9 mouse cellular contexts compared by ENCODE assay signal in the genomic region with DNA sequence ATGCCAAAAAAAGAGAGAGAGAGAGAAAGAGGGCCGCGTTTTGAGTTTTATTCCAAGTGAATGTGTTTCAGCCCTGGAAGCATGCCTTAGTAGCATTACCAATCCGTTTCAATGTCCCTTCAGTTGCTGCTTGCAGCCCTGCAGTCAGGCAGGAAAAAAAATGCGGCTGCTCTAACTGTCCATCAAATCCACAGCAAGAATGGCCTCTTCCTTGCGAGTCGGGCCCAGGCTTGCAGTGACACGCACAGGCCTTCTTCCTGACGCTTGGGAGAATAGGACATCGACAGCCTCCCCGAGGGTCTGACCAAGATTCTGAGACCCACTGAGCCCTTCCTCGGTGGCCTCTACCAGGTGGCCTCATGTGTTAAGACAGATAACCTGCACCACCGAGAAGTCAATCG. TPM values are rescaled to one million over a fixed set of nuclear protein-coding genes. Genes with fewer than 3 reads are reported as not detected.
A peak's percentile ranks its signal among the peaks of the same experiment; 100 is the strongest.
DNase-seq lines count a peak whose midpoint lies in the region; ATAC-seq and TF ChIP-seq lines count a peak whose summit lies in the region.
"Had no signal": no experiment of that assay in that cellular context is flagged by ENCODE, and none has a peak within 500 bp of the region (broad histone marks: within the 10 kb centered on the region; RNA-seq: fewer than 3 reads in every experiment).

No protein-coding gene starts in this region.

- no peaks in the 10 kb centered on the region for H3K9me3 ChIP-seq in lung, embryonic 15.5 days
- H3K9me3 ChIP-seq in embryonic facial prominence, embryonic 13.5 days, result no peaks in the 10 kb centered on the region
- H3K9me3 ChIP-seq in hindbrain, embryonic 16.5 days (ENCODE audit: control insufficient read depth, low read length), result no peaks in the 10 kb centered on the region
- H3K9me3 ChIP-seq in midbrain, postnatal 0 days (ENCODE audit: low read length), result no peaks in the 10 kb centered on the region

- H3K9ac ChIP-seq in lung, embryonic 15.5 days, result no peak overlapping the region
- H3K9ac ChIP-seq in embryonic facial prominence, embryonic 13.5 days, result peak overlapping the region; percentile 68
- H3K9ac ChIP-seq in hindbrain, embryonic 16.5 days (ENCODE audit: low read depth, low read length), result peak overlapping the region; percentile 56
- H3K9ac ChIP-seq in midbrain, postnatal 0 days (replicated peaks; ENCODE audit: low read length, poor library complexity, severe bottlenecking), result peak overlapping the region; percentile 63

- no peaks in the 10 kb centered on the region for H3K36me3 ChIP-seq in lung, embryonic 15.5 days
- H3K36me3 ChIP-seq in embryonic facial prominence, embryonic 13.5 days, result no peaks in the 10 kb centered on the region
- no peaks in the 10 kb centered on the region for H3K36me3 ChIP-seq in hindbrain, embryonic 16.5 days (ENCODE audit: control insufficient read depth, insufficient read depth, low read length)
- H3K36me3 ChIP-seq in midbrain, postnatal 0 days (ENCODE audit: insufficient read depth, low read length), result no peaks in the 10 kb centered on the region

- H3K27ac ChIP-seq in lung, embryonic 15.5 days, result no peak overlapping the region
- H3K27ac ChIP-seq in embryonic facial prominence, embryonic 13.5 days, result peak overlapping the region; percentile 70; the same call in 1 of the 2 replicates
- H3K27ac ChIP-seq in hindbrain, embryonic 16.5 days (ENCODE audit: low read depth, low read length), result peak overlapping the region; percentile 82
- H3K27ac ChIP-seq in midbrain, postnatal 0 days (ENCODE audit: low read depth, low read length), result peak overlapping the region; percentile 88

- no peak for ATAC-seq in lung, embryonic 15.5 days (ENCODE audit: borderline replicate concordance, extremely low read depth, low FRiP score, low TSS enrichment)
- no peak for ATAC-seq in embryonic facial prominence, embryonic 13.5 days (ENCODE audit: insufficient number of reproducible peaks, insufficient read depth, low FRiP score, low TSS enrichment, low read depth)
- ATAC-seq in hindbrain, embryonic 16.5 days, result peak; percentile 10
- ATAC-seq in midbrain, postnatal 0 days (ENCODE audit: low FRiP score), result peak; percentile 2; the same call in 1 of the 2 replicates

- peaks cover 30% of the 10 kb centered on the region for H3K4me1 ChIP-seq in lung, embryonic 15.5 days
- peaks cover 39% of the 10 kb centered on the region for H3K4me1 ChIP-seq in embryonic facial prominence, embryonic 13.5 days
- H3K4me1 ChIP-seq in hindbrain, embryonic 16.5 days (ENCODE audit: control insufficient read depth, insufficient read depth, low read depth, low read length), result peaks cover 31% of the 10 kb centered on the region
- H3K4me1 ChIP-seq in midbrain, postnatal 0 days (ENCODE audit: insufficient read depth, low read length), result peaks cover 8% of the 10 kb centered on the region

- H3K27me3 ChIP-seq in lung, embryonic 15.5 days, result peaks cover 76% of the 10 kb centered on the region
- H3K27me3 ChIP-seq in embryonic facial prominence, embryonic 13.5 days, result peaks cover 87% of the 10 kb centered on the region
- H3K27me3 ChIP-seq in hindbrain, embryonic 16.5 days (replicated peaks; ENCODE audit: control insufficient read depth, insufficient read depth, low read length), result peaks cover 5% of the 10 kb centered on the region; the same call in 1 of the 2 replicates
- no peaks in the 10 kb centered on the region for H3K27me3 ChIP-seq in midbrain, postnatal 0 days (ENCODE audit: insufficient read depth, low read length)

- 4% methylated on average over 13 of the region's 13 CpGs for WGBS in lung, embryonic 15.5 days
- WGBS in embryonic facial prominence, embryonic 13.5 days, result 2% methylated on average over 13 of the region's 13 CpGs
- WGBS in hindbrain, embryonic 16.5 days, result 0% methylated on average over 13 of the region's 13 CpGs
- under 1% methylated on average over 13 of the region's 13 CpGs for WGBS in midbrain, postnatal 0 days

- no peak for TF ChIP-seq CTCF in midbrain, postnatal 0 days (IDR thresholded peaks at IDR 0.05)

- no peak for DNase-seq in lung, postnatal 10 days
- DNase-seq in midbrain, postnatal 0 days (ENCODE audit: low spot score), result peak; percentile 59
- no peak for DNase-seq in adrenal gland, adult 18-20 months (ENCODE audit: low spot score in 2 of 2)
- no peak for DNase-seq in frontal cortex, postnatal 10 days (ENCODE audit: low spot score in 2 of 2)
- DNase-seq in T-cell, adult 2 months (ENCODE audit: low spot score), result no peak

- peak overlapping the region; percentile 82 for H3K4me2 ChIP-seq in lung, embryonic 15.5 days
- peak overlapping the region; percentile 96 for H3K4me2 ChIP-seq in embryonic facial prominence, embryonic 13.5 days
- peak overlapping the region; percentile 93 for H3K4me2 ChIP-seq in hindbrain, embryonic 16.5 days (ENCODE audit: low read length)
- H3K4me2 ChIP-seq in midbrain, postnatal 0 days (ENCODE audit: low read depth, low read length, poor library complexity, severe bottlenecking), result peak overlapping the region; percentile 82

- peak overlapping the region; percentile 40 for H3K4me3 ChIP-seq in lung, embryonic 15.5 days
- peak overlapping the region; percentile 58 for H3K4me3 ChIP-seq in embryonic facial prominence, embryonic 13.5 days
- H3K4me3 ChIP-seq in hindbrain, embryonic 16.5 days (ENCODE audit: low read length), result peak overlapping the region; percentile 69
- H3K4me3 ChIP-seq in midbrain, postnatal 0 days (ENCODE audit: low read depth, low read length), result peak overlapping the region; percentile 56

RNA-seq across cellular contexts. Expression of gene Shc3, which starts 0.7 kb away (rescaled TPM):
- 0.16 and 0.25 TPM in 2 replicates for polyA plus RNA-seq in lung, embryonic 15.5 days (2015; fragmentation: Nextera tagmentation; extraction: Ambion mirVana)
- polyA plus RNA-seq in embryonic facial prominence, embryonic 13.5 days (2015; fragmentation: Nextera tagmentation; extraction: Ambion mirVana), result 2.3 and 3.1 TPM in 2 replicates
- 4.4 and 6.9 TPM in 2 replicates for polyA plus RNA-seq in hindbrain, embryonic 16.5 days (2015; fragmentation: Nextera tagmentation; extraction: Ambion mirVana)
- total RNA-seq in midbrain, postnatal 0 days (2014; rRNA removed), result 110 and 119 TPM in 2 replicates
- 9.1 and 10.4 TPM in 2 replicates for polyA plus RNA-seq in midbrain, postnatal 0 days (2015; fragmentation: Nextera tagmentation; extraction: Ambion mirVana)
- total RNA-seq in adrenal gland, adult 18-20 months (2021), result 1 to 10 TPM in 1 of 2 experiments, under 1 TPM in 1; 0.83 to 1.3 TPM
- polyA plus RNA-seq: liver, adult 2 months had no signal

Comparison
In these comparisons a context has a peak if more than half of its experiments do, and no peak if none do; other contexts are left out.
1. ATAC-seq: peak in hindbrain, embryonic 16.5 days (single experiment) and midbrain, postnatal 0 days (single experiment); none in lung, embryonic 15.5 days (single experiment) and embryonic facial prominence, embryonic 13.5 days (single experiment).
2. Peak in every context shown above with its lines, with median percentiles within 50 percentile points of each other: H3K4me2 ChIP-seq and H3K4me3 ChIP-seq.